Mouse (Mus musculus) ES-E14 (cell line): ENCODE measurements around the gene Borcs5.

Experiments
- CHD2 ChIP-seq: IDR thresholded peaks from 2 replicates; pipeline ENCODE4 v1.6.1; 2014; ENCODE audit warnings: mild to moderate bottlenecking, low read depth, low read length, inconsistent platforms
- MAFK ChIP-seq: IDR thresholded peaks from 2 replicates; pipeline ENCODE4 v1.6.1; 2014; ENCODE audit warnings: mild to moderate bottlenecking, low read depth, low read length, inconsistent platforms; ENCODE audit not compliant: insufficient read depth

DNA sequence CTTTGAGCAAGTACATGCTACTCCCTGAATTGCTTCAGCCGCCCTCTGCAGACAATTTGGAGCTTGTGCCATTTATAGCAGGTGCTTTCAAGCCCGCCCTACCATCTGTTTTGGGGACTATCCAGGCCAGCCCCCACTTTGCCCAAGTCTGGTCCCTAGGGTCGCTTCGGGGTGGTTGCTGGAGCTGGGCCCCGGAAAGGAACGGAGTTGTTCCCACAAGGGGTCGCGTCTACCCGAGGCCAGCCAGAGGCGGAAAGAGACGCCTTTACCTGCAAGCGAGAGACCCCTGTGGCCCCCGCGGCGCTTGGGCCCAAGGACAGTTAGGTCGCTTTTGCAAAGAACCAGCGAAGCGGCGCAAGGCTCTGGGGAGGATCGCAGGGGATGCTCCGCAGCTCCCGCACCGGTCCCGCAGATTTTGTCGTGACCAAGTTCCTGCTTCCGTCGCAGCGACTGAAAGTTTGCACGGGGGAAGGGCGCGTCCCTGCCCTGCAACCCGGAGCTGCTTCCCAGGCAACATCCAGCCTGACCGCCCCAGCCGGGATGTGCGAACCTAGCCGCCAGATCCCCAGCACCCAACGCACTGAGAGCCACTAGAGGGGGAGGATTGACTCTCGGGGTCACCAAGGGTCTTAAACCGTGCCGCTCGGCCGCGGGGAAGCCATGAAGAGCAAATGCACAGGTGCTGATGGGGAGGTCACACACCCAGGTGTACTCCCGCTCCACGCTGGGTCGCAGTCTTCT lies 7.2 kb upstream of the Borcs5 start, which contains the start of gene Mansc1:
- TF ChIP-seq CHD2: no peak
- no peak for TF ChIP-seq MAFK
